Mouse (Mus musculus) lung, embryonic 14.5 days (tissue): ENCODE data around the gene Pigk. TPM values are rescaled to one million over a fixed set of nuclear protein-coding genes. Genes with fewer than 3 reads are reported as not detected.

Experiments used
- ATAC-seq: fragments of 200-750 bp; cut with Nextera tagmentation; 2 replicates; pipeline ENCODE4 v1.8.0; 2017; ENCODE audit warnings: mild to moderate bottlenecking, moderate TSS enrichment, moderate library complexity; ENCODE audit not compliant: insufficient read depth
- DNase-seq: peaks from one replicate; pipeline ENCODE4 v3.0.0-alpha.2; 2015
- H3K27ac ChIP-seq: fragments of 300-500 bp; sonication (generic); 2 replicates; pipeline ENCODE4 v1.5.1; 2014; ENCODE audit warnings: low read depth, mild to moderate bottlenecking, moderate library complexity
- H3K27me3 ChIP-seq: fragments of 300-500 bp; sonication (generic); 2 replicates; pipeline ENCODE4 v1.6.1; 2014; ENCODE audit warnings: low read length, control low read depth; ENCODE audit not compliant: insufficient read depth
- H3K36me3 ChIP-seq: fragments of 300-500 bp; sonication (generic); 2 replicates; pipeline ENCODE4 v1.6.1; 2014; ENCODE audit warnings: control low read depth; ENCODE audit not compliant: insufficient read depth
- H3K4me1 ChIP-seq: fragments of 300-500 bp; sonication (generic); 2 replicates; pipeline ENCODE4 v1.6.1; 2014; ENCODE audit warnings: antibody characterized with exemption, control low read depth; ENCODE audit not compliant: insufficient read depth
- H3K4me2 ChIP-seq: fragments of 300-500 bp; sonication (generic); 2 replicates; pipeline ENCODE4 v1.6.1; 2014; ENCODE audit warnings: mild to moderate bottlenecking
- H3K4me3 ChIP-seq: fragments of 300-500 bp; sonication (generic); 2 replicates; pipeline ENCODE4 v1.5.1; 2014; ENCODE audit warnings: low read depth, low read length
- H3K9ac ChIP-seq: fragments of 300-500 bp; sonication (generic); 2 replicates; pipeline ENCODE4 v1.6.1; 2014
- H3K9me3 ChIP-seq: fragments of 300-500 bp; sonication (generic); 2 replicates; pipeline ENCODE4 v1.6.1; 2016; ENCODE audit warnings: low read depth, low read length, control low read depth
- CTCF ChIP-seq: IDR thresholded peaks from 2 replicates; pipeline ENCODE4 v1.5.1; 2016; ENCODE audit warnings: antibody characterized with exemption, low read depth
- WGBS: fragments of 180-500 bp; shearing (Covaris S2); extraction: QIAGEN DNeasy Blood & Tissue Kit; methylation state at CpG from one replicate; pipeline ENCODE4 v1.1.7; 2014; 5-methylcytosine and 5-hydroxymethylcytosine counted together
- polyA plus RNA-seq: library from polyadenylated mRNA; unstranded; fragments of >200 nt; fragmentation: Nextera tagmentation; extraction: Ambion mirVana; gene quantifications from 2 replicates; pipeline ENCODE4 v1.2.1, GENCODE M21; 2014

Gene Pigk
- polyA plus RNA-seq: 46.2 and 50.3 TPM in 2 replicates

GRCm38 (mm10) chr3:152713991-152714902 lies at the start of gene Pigk:
TSS of gene Pigk (plus strand) at chr3:152714100.
- peak; percentile 91 for ATAC-seq
- Histone ChIP-seq H3K27me3 (no peaks in the 10 kb centered on the region), H3K36me3 (no peaks in the 10 kb centered on the region), H3K4me3 (peak within 1 kb of the TSS; percentile 92), H3K4me1 (0 out of 2 replicates have a peak, but pooled peaks cover 5% of the 10 kb centered on the region), H3K4me2 (peak within 1 kb of the TSS; percentile 82), H3K9me3 (no peaks in the 10 kb centered on the region), H3K27ac (peak within 1 kb of the TSS; percentile 6; the same call in 1 of the 2 replicates), H3K9ac (peak within 1 kb of the TSS; percentile 79)
- no peak for TF ChIP-seq CTCF
- peak; percentile 96 for DNase-seq
- under 1% methylated on average over 48 of the region's 48 CpGs for whole genome bisulfite sequencing

GRCm38 (mm10) chr3:152666991-152667355 lies 46.9 kb upstream of the Pigk start:
- H3K36me3 ChIP-seq: no peaks in the 10 kb centered on the region
- H3K27ac ChIP-seq: no peak overlapping the region
- peak overlapping the region; percentile 99 for H3K4me2 ChIP-seq
- ATAC-seq: peak; percentile 21; the same call in 1 of the 2 replicates
- H3K27me3 ChIP-seq: peaks cover 21% of the 10 kb centered on the region
- 1% methylated on average over 16 of the region's 16 CpGs for whole genome bisulfite sequencing
- TF ChIP-seq CTCF: no peak
- H3K9me3 ChIP-seq: no peaks in the 10 kb centered on the region
- no peaks in the 10 kb centered on the region for H3K4me1 ChIP-seq
- DNase-seq: peak; percentile 43
- peak overlapping the region; percentile 55 for H3K4me3 ChIP-seq
- peak overlapping the region; percentile 56; the same call in 1 of the 2 replicates for H3K9ac ChIP-seq

- peak; percentile 73 for DNase-seq
- H3K27me3 ChIP-seq: peaks cover 21% of the 10 kb centered on the region
- H3K27ac ChIP-seq: no peak overlapping the region
- peak; percentile 64 for ATAC-seq
- H3K4me3 ChIP-seq: peak overlapping the region; percentile 55
- H3K4me1 ChIP-seq: no peaks in the 10 kb centered on the region
- peak overlapping the region; percentile 99 for H3K4me2 ChIP-seq
- H3K9ac ChIP-seq: peak overlapping the region; percentile 56
- WGBS: under 1% methylated on average over 70 of the region's 82 CpGs
- H3K9me3 ChIP-seq: no peaks in the 10 kb centered on the region
- H3K36me3 ChIP-seq: no peaks in the 10 kb centered on the region
- no peak for TF ChIP-seq CTCF
These were observed 46.3 kb upstream of the Pigk start for GRCm38 (mm10) chr3:152667356-152668211.

- Histone ChIP-seq H3K9ac (peak within 1 kb of the TSS; percentile 56), H3K4me2 (peak within 1 kb of the TSS; percentile 99), H3K27me3 (peaks cover 21% of the 10 kb centered on the region), H3K4me3 (peak within 1 kb of the TSS; percentile 55), H3K4me1 (no peaks in the 10 kb centered on the region), H3K9me3 (no peaks in the 10 kb centered on the region), H3K36me3 (no peaks in the 10 kb centered on the region), H3K27ac (no peak within 1 kb of the TSS)
- WGBS: 3% methylated on average over 5 of the region's 5 CpGs
- no peak for TF ChIP-seq CTCF
- DNase-seq: no peak
- ATAC-seq: peak; percentile 27; the same call in 1 of the 2 replicates
These were observed 45.7 kb upstream of the Pigk start, which contains the start of gene Ak5 for GRCm38 (mm10) chr3:152668239-152668638. TSS of gene Ak5 (minus strand) at chr3:152668360.

DNA sequence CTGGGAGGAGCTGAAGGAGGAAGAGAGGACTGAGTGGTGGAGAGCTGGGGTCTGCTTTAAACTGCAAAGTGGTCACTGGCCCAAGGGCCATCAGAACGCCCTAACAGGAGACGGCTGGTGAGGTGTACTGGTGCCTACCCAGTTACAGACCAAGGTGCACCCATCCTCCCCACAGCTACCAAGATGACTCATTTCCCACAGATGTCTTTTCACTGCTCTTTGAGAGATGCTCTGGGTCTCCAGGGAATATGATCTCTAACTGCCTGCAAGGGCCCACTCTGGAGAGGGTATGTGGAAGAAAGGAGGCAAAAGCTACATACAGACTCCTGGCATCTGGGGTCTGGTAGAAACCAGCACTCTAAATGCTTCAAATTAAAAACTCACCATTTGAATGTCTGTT lies 45.1 kb upstream of the Pigk start:
- no peaks in the 10 kb centered on the region for H3K9me3 ChIP-seq
- H3K27ac ChIP-seq: no peak overlapping the region
- no peak overlapping the region for H3K4me2 ChIP-seq
- H3K4me1 ChIP-seq: no peaks in the 10 kb centered on the region
- TF ChIP-seq CTCF: no peak
- DNase-seq (no peak), ATAC-seq (no peak)
- no peak overlapping the region for H3K9ac ChIP-seq
- H3K36me3 ChIP-seq: no peaks in the 10 kb centered on the region
- H3K27me3 ChIP-seq: peaks cover 21% of the 10 kb centered on the region
- no peak overlapping the region for H3K4me3 ChIP-seq
- WGBS: 62% methylated on average over 2 of the region's 2 CpGs

DNA sequence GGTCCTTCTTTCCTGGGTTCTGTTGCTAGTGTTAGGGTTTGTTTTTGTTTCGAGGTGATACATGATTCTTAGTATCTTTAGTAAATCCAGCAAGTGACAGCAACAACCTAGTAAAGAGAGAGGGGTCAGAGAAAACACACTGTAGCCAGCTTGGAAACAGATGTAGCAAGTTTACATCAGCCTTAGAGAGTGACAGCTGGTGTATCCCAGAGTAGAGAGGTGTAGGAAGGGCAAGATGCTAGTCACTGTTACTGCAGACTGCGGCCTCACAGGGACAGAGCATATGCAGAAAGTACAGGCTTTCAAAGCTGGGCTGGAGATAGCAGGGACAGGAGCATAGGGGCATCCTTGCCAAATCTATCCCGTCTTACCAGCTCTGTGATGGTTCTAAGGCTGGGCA lies 44.1 kb upstream of the Pigk start:
- Histone ChIP-seq H3K27ac (no peak overlapping the region), H3K4me3 (no peak overlapping the region), H3K9me3 (no peaks in the 10 kb centered on the region), H3K4me2 (no peak overlapping the region), H3K27me3 (peaks cover 21% of the 10 kb centered on the region), H3K9ac (no peak overlapping the region), H3K36me3 (no peaks in the 10 kb centered on the region), H3K4me1 (no peaks in the 10 kb centered on the region)
- peak; percentile 72 for ATAC-seq
- TF ChIP-seq CTCF: no peak
- peak; percentile 59 for DNase-seq
- WGBS: 34% methylated on average over 3 of the region's 3 CpGs

GRCm38 (mm10) chr3:152674663-152675062 lies 39.2 kb upstream of the Pigk start:
- H3K4me1 ChIP-seq: no peaks in the 10 kb centered on the region
- no peak for ATAC-seq
- H3K9me3 ChIP-seq: no peaks in the 10 kb centered on the region
- no peak for TF ChIP-seq CTCF
- 62% methylated on average over 6 of the region's 6 CpGs for WGBS
- no peak for DNase-seq
- no peak overlapping the region for H3K4me3 ChIP-seq
- H3K9ac ChIP-seq: no peak overlapping the region
- H3K27me3 ChIP-seq: no peaks in the 10 kb centered on the region
- H3K36me3 ChIP-seq: no peaks in the 10 kb centered on the region
- no peak overlapping the region for H3K27ac ChIP-seq
- no peak overlapping the region for H3K4me2 ChIP-seq
